Mouse (Mus musculus) regulatory T cell (primary cell): ENCODE results near the gene Olfr1441.

ENCODE experiments used
- in situ Hi-C: fragments of 300-600 bp; cut with MboI, MseI; formaldehyde crosslinking; loops from one replicate; pipeline ENCODE4 v1.15.1; 2025; ENCODE audit warnings: high pct_unique_total_duplicates

Gene Olfr1441

DNA sequence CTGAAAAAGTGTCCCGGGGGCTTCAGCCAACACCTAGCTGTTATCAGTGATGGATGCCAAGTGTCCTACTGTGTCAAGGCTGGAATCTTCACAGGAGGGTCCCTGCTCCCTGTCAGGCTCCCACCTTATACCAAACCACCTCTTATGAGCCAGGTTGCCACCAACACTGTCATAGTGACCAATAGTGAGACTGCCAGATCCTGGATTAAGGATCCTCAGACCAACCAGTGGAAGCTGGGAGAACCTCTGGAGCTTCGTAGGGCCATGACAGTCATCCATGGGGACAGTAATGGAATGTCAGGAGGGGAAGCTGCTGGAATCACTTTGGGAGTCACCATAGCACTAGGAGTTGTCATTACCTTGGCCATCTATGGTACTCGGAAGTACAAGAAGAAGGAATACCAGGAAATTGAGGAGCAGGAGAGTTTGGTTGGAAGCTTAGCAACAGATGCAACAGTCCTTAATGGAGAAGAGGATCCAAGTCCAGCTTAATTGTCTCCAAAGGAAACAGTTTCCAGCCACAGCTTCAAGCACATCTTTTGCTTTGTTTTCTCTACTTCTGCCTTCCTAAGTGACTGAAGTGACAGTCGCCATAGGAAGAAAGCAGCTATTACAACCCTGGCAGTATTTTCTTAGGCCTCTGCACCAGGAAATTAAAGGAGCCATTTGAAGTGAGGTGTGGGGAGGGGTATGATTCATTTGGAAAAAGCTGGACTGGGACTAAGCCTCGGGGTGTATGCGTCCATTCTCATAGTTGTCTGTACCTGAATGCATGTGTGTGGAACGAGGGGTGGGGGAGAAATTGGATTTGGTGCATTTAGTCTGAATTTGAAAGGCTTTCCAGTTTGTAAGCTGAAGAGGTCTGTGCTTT lies 45.9 kb downstream of the Olfr1441 start:
- in situ Hi-C loops: loop anchor here (10.0 kb wide), 1 partner anchor 352 kb away; no protein-coding TSS in a partner anchor

DNA sequence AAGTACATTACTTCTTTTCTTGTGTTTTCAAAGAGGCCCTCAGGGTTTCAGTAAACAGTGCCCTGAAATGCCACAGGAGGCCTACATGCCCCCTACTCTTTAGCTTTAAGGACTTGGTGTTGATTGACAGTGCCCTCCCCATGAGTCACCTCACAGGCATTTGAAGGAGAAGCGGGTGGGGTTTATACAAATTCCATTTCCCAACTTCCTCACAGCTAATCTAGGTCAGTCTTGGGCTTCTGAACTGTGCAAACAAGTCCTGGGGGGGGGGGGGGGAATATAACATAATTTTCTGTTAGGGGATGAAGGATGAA lies 46.4 kb downstream of the Olfr1441 start:
- in situ Hi-C loops: loop anchor here (10.0 kb wide), 1 partner anchor 351 kb away; no protein-coding TSS in a partner anchor

DNA sequence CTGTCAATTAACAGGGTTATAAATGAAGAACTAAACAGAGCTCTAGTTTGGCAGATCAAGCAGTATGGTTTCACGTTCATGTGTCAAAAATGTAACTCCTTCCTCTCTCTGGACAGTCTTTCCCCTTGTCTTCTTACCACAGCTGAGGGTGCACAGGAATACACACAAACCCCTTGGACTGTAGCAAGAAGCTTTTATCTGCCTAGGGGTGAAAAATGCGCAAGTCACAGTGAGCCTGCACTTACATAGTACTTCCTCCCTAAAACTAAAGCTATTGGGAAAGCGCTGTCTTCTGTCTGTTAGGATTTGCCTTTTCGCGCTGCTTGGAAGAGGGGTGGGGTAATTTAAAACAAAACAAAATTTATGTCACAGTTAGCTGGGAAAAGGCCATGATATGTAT lies 46.9 kb downstream of the Olfr1441 start:
- in situ Hi-C loops: loop anchor here (10.0 kb wide), 1 partner anchor 351 kb away; no protein-coding TSS in a partner anchor

DNA sequence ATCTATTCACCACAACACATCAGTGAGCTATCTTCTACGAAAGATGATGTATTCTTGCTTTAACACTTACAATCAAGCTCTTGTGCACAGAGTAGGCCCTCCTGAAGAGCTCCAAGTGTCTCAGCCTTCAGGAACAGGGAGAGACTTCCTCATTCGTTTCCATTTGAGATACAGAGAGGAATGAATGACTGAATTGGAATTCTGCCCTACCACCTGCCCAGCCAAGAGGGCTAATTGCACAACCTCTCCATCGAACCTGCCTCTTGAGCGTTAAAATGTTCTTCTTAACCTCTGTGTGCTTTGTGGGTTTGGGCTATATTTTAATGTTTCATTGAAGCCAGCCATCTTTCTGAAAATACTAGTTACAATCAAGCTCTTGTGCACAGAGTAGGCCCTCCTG lies 47.4 kb downstream of the Olfr1441 start:
- in situ Hi-C loops: loop anchor here (5.0 to 10.0 kb wide), 2 partner anchors 38 to 350 kb away; partner anchors contain the start of gene Dtx4

DNA sequence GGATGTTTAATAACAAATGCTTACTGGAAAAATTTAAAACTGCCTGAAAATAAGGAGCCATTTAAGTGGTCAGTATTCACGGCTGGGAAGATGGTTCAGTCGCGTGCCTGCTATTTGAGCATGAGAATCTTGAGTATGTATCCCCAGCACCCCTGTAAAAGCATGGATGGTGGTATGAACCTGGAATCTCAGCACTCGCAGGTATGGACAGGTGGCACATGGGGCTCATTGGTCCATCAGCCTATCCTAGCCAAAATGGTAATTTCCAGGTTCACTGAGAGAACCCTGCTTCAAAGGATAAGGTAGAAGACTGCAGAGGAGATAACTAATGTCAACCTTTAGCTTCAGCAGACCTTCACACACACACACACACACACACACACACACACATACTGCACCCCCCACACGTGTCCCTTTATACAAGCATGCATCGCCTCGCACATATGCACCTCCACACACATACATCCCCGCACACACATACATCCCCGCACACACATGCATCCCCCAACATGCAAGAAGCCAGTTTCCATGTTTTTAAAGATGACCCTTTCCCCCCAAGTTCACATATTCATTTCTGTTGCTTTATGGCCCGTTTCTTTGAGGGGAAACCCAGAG lies 48.4 kb downstream of the Olfr1441 start:
- in situ Hi-C loops: loop anchor here (5.0 to 10.0 kb wide), 2 partner anchors 37 to 349 kb away; partner anchors contain the start of gene Dtx4

DNA sequence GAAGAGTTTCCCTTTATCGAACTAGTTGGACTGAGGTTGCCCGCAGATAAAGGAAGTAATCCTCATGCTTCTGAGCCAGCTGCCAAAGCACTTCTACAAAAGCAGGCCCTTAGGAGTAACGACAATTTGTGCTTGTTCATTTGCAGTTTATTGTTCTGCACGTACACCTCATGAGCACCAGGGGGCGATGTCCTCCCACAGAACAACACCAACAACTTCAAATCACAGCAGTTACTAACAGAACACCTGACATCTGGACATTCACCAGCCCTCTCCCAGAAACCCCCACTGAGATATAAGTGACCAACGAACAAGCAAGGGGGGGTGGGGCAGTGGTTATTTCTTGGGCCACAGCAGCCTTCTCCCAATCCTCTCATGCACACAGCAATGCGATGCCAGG lies 49.0 kb downstream of the Olfr1441 start:
- in situ Hi-C loops: loop anchor here (5.0 to 10.0 kb wide), 2 partner anchors 36 to 349 kb away; partner anchors contain the start of gene Dtx4

DNA sequence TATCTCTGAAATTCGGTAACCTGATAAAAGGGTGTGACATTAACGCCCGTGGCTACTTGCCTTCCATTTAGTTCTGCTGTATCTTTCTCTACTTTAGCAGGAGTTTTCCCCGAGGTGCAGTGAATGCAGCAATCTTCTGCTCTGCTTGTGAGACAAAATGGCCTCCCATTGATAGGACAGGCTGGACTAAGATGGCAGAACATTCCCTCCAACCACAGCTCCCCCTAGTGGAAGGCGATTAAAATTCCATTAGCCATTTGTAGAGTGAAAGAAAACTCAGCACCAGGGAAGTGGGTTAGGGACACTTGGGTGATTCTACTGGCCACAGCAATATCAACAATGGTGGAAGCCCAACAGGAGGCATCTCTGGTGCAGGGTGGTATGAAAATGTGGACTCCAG lies 50.2 kb downstream of the Olfr1441 start:
- in situ Hi-C loops: loop anchor here (5.0 to 10.0 kb wide), 2 partner anchors 35 to 347 kb away; partner anchors contain the start of gene Dtx4

DNA sequence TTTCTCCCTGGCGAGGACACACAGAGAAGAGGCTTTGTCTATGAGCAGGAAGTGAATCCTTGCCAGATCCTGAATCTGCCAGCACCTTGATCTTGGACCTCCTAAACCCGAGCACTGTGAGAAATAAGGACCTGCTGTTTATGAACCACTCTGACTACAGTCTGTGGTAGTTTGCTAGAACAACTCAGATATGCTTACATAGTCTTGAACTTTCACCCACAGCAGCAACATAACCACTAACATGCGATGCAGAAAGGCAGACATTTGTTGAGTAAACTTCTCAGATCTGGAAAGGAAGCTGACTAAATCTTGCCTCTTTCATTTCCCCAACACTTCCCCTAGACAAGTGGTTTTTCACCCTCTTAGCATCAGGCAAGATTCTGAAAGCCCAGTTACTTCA lies 54.6 kb downstream of the Olfr1441 start:
- in situ Hi-C loops: loop anchor here (5.0 kb wide), 1 partner anchor 120 kb away; no protein-coding TSS in a partner anchor

DNA sequence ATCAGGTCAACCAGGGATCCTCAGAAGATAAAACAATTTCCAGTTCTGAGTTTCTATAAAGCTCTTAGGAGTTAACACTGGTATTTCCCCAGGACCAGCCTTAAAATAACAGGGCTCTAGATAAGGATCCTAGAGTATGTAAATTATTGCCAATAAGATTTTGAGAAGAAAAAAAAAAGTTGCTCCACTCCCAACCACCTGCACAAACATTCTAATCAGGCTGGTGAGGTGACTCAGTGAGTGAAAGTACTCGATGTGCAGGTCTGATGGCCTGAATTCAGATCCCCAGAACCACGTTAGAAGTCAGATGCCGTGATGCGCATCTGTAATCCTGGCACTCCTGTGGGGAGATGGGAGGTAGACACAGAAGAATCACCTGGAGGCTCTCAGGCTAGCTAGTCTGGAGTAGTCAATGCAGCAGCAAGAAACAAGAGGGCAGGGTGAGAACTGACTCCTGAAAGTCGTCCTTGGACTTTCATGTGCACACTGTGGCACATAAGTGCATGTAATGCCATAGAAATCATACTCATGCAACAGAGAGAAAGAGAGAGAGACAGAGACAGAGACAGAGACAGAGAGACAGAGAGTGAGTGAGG lies 55.2 kb downstream of the Olfr1441 start:
- in situ Hi-C loops: loop anchor here (5.0 kb wide), 1 partner anchor 120 kb away; no protein-coding TSS in a partner anchor
